Mouse (Mus musculus) embryo, embryonic 11 days (tissue): ENCODE data around the gene Rnf123.

Source experiments
- DNase-seq: peaks from one replicate; pipeline ENCODE4 v3.0.0-alpha.2; 2015

Gene Rnf123

GRCm38 (mm10) chr9:108082988-108083431 lies at the start of gene Rnf123:
Gene Rnf123, minus strand, starts transcription at chr9:108083346.
- no peak for DNase-seq

- no peak for DNase-seq
These were observed 49.2 kb upstream of the Rnf123 start for GRCm38 (mm10) chr9:108132373-108132772.

- no peak for DNase-seq
These were observed 48.4 kb upstream of the Rnf123 start for GRCm38 (mm10) chr9:108131502-108131901.

- DNase-seq, result no peak
These were observed 46.1 kb upstream of the Rnf123 start for GRCm38 (mm10) chr9:108129042-108129948.

- no peak for DNase-seq
These were observed 45.1 kb upstream of the Rnf123 start for GRCm38 (mm10) chr9:108128248-108128647.

- DNase-seq, result no peak
These were observed 43.5 kb upstream of the Rnf123 start for GRCm38 (mm10) chr9:108126436-108127180.

GRCm38 (mm10) chr9:108125731-108126130 lies 42.6 kb upstream of the Rnf123 start:
- DNase-seq, result no peak

- no peak for DNase-seq
These were observed 40.8 kb upstream of the Rnf123 start for GRCm38 (mm10) chr9:108123916-108124315.

GRCm38 (mm10) chr9:108121170-108121969 lies 38.2 kb upstream of the Rnf123 start:
- no peak for DNase-seq

GRCm38 (mm10) chr9:108120671-108121070 lies 37.5 kb upstream of the Rnf123 start:
- no peak for DNase-seq

GRCm38 (mm10) chr9:108119891-108120411 lies 36.8 kb upstream of the Rnf123 start:
- no peak for DNase-seq

- no peak for DNase-seq
These were observed 34.0 kb upstream of the Rnf123 start for GRCm38 (mm10) chr9:108117143-108117542.

- no peak for DNase-seq
These were observed 32.3 kb upstream of the Rnf123 start for GRCm38 (mm10) chr9:108115290-108116077.

- no peak for DNase-seq
These were observed 29.7 kb upstream of the Rnf123 start for GRCm38 (mm10) chr9:108112719-108113340.

- DNase-seq, result no peak
These were observed 28.5 kb upstream of the Rnf123 start for GRCm38 (mm10) chr9:108111593-108112121.

GRCm38 (mm10) chr9:108111101-108111592 lies 28.0 kb upstream of the Rnf123 start:
- DNase-seq, result peak; percentile 52

GRCm38 (mm10) chr9:108110160-108110559 lies 27.0 kb upstream of the Rnf123 start:
- no peak for DNase-seq

- no peak for DNase-seq
These were observed 24.7 kb upstream of the Rnf123 start for GRCm38 (mm10) chr9:108107867-108108266.

- DNase-seq, result no peak
These were observed 22.9 kb upstream of the Rnf123 start for GRCm38 (mm10) chr9:108106090-108106489.

- DNase-seq, result no peak
These were observed 22.4 kb upstream of the Rnf123 start for GRCm38 (mm10) chr9:108105549-108105863.
